Mouse (Mus musculus) heart, embryonic 15.5 days (tissue): ENCODE measurements around the gene Ces2a. TPM values are rescaled to one million over a fixed set of nuclear protein-coding genes. Genes with fewer than 3 reads are reported as not detected.

Experiments used
- ATAC-seq: fragments of 200-750 bp; cut with Nextera tagmentation; replicated peaks from 2 replicates; pipeline ENCODE4 v1.8.0; 2017; ENCODE audit warnings: low read depth, moderate TSS enrichment; ENCODE audit not compliant: insufficient number of reproducible peaks, insufficient read depth, low FRiP score
- H3K27ac ChIP-seq: fragments of 300-500 bp; sonication (generic); 2 replicates; pipeline ENCODE4 v1.5.1; 2015; ENCODE audit warnings: mild to moderate bottlenecking, inconsistent platforms
- H3K27me3 ChIP-seq: fragments of 300-500 bp; sonication (generic); 2 replicates; pipeline ENCODE4 v1.6.1; 2015; ENCODE audit warnings: inconsistent platforms
- H3K36me3 ChIP-seq: fragments of 300-500 bp; sonication (generic); 2 replicates; pipeline ENCODE4 v1.6.1; 2015; ENCODE audit warnings: mild to moderate bottlenecking, inconsistent platforms
- H3K4me1 ChIP-seq: fragments of 300-500 bp; sonication (generic); replicated peaks from 2 replicates; pipeline ENCODE4 v1.6.1; 2015; ENCODE audit warnings: inconsistent platforms
- H3K4me2 ChIP-seq: fragments of 300-500 bp; sonication (generic); 2 replicates; pipeline ENCODE4 v1.6.1; 2015; ENCODE audit warnings: inconsistent platforms, mild to moderate bottlenecking, moderate library complexity
- H3K4me3 ChIP-seq: fragments of 300-500 bp; sonication (generic); 2 replicates; pipeline ENCODE4 v1.5.1; 2015; ENCODE audit warnings: mild to moderate bottlenecking, inconsistent platforms
- H3K9ac ChIP-seq: fragments of 300-500 bp; sonication (generic); 2 replicates; pipeline ENCODE4 v1.6.1; 2015; ENCODE audit warnings: mild to moderate bottlenecking, inconsistent platforms
- H3K9me3 ChIP-seq: fragments of 300-500 bp; sonication (generic); replicated peaks from 2 replicates; pipeline ENCODE4 v1.6.1; 2016; ENCODE audit warnings: inconsistent platforms
- WGBS: fragments of 180-500 bp; shearing (Covaris S2); methylation state at CpG from one replicate; pipeline ENCODE4 v1.1.7; 2015; ENCODE audit warnings: mixed read lengths; 5-methylcytosine and 5-hydroxymethylcytosine counted together
- microRNA-seq: library from miRNA; unstranded; fragments of <30 nt; microRNA quantifications from one replicate; pipeline ENCODE4, GENCODE M21; 2016
- polyA plus RNA-seq: library from polyadenylated mRNA; unstranded; fragments of >200 nt; fragmentation: Nextera tagmentation; extraction: Ambion mirVana; gene quantifications from 2 replicates; pipeline ENCODE4 v1.2.1, GENCODE M21; 2015

Ces2a gene
- polyA plus RNA-seq, 1 experiment from 2014 or later, result not detected

GRCm38 (mm10) chr8:104761126-104761525 lies 27.3 kb downstream of the Ces2a start:
- Histone ChIP-seq H3K4me1 (no peaks in the 10 kb centered on the region), H3K36me3 (no peaks in the 10 kb centered on the region), H3K4me2 (no peak overlapping the region), H3K27me3 (no peaks in the 10 kb centered on the region), H3K9ac (no peak overlapping the region), H3K4me3 (no peak overlapping the region), H3K9me3 (no peaks in the 10 kb centered on the region), H3K27ac (no peak overlapping the region)
- ATAC-seq, result no peak
- 79% methylated on average over 4 of the region's 4 CpGs for WGBS

- 63% methylated on average over 4 of the region's 4 CpGs for WGBS
- H3K27ac ChIP-seq, result no peak overlapping the region
These were observed 32.7 kb downstream of the Ces2a start for GRCm38 (mm10) chr8:104766485-104766884.

GRCm38 (mm10) chr8:104770365-104770764 lies 36.6 kb downstream of the Ces2a start:
- H3K9me3 ChIP-seq, result no peaks in the 10 kb centered on the region
- H3K4me3 ChIP-seq, result no peak overlapping the region
- no peak for ATAC-seq
- H3K4me1 ChIP-seq, result no peaks in the 10 kb centered on the region
- no peak overlapping the region for H3K9ac ChIP-seq
- H3K4me2 ChIP-seq, result no peak overlapping the region
- H3K27me3 ChIP-seq, result no peaks in the 10 kb centered on the region
- 85% methylated on average over 3 of the region's 3 CpGs for WGBS
- H3K36me3 ChIP-seq, result no peaks in the 10 kb centered on the region
- H3K27ac ChIP-seq, result no peak overlapping the region

More at GRCm38 (mm10) chr8:104766485-104766884, 32.7 kb downstream of the Ces2a start:
- ATAC-seq, result no peak
- H3K9ac ChIP-seq, result no peak overlapping the region
- H3K36me3 ChIP-seq, result no peaks in the 10 kb centered on the region
- H3K4me3 ChIP-seq, result no peak overlapping the region
- no peaks in the 10 kb centered on the region for H3K9me3 ChIP-seq
- no peak overlapping the region for H3K4me2 ChIP-seq
- H3K27me3 ChIP-seq, result no peaks in the 10 kb centered on the region
- no peaks in the 10 kb centered on the region for H3K4me1 ChIP-seq

- no peak overlapping the region for H3K4me3 ChIP-seq
- H3K4me1 ChIP-seq, result no peaks in the 10 kb centered on the region
- no peak overlapping the region for H3K9ac ChIP-seq
- H3K9me3 ChIP-seq, result no peaks in the 10 kb centered on the region
- ATAC-seq, result no peak
- no peak overlapping the region for H3K4me2 ChIP-seq
- no peak overlapping the region for H3K27ac ChIP-seq
- no peaks in the 10 kb centered on the region for H3K36me3 ChIP-seq
- 71% methylated on average over 1 of the region's 1 CpGs for WGBS
- H3K27me3 ChIP-seq, result no peaks in the 10 kb centered on the region
These were observed 53.2 kb downstream of the Ces2a start for GRCm38 (mm10) chr8:104787049-104787448.

GRCm38 (mm10) chr8:104788929-104789328 lies 55.1 kb downstream of the Ces2a start:
- WGBS, result 68% methylated on average over 2 of the region's 2 CpGs
- H3K27me3 ChIP-seq, result no peaks in the 10 kb centered on the region
- H3K4me2 ChIP-seq, result no peak overlapping the region
- no peak overlapping the region for H3K27ac ChIP-seq
- H3K9ac ChIP-seq, result no peak overlapping the region
- ATAC-seq, result no peak
- H3K9me3 ChIP-seq, result no peaks in the 10 kb centered on the region
- H3K4me3 ChIP-seq, result no peak overlapping the region
- H3K36me3 ChIP-seq, result no peaks in the 10 kb centered on the region
- H3K4me1 ChIP-seq, result no peaks in the 10 kb centered on the region

- Histone ChIP-seq H3K4me1 (no peaks in the 10 kb centered on the region), H3K9me3 (no peaks in the 10 kb centered on the region), H3K9ac (no peak overlapping the region), H3K4me3 (no peak overlapping the region), H3K27ac (no peak overlapping the region), H3K36me3 (no peaks in the 10 kb centered on the region), H3K27me3 (no peaks in the 10 kb centered on the region), H3K4me2 (no peak overlapping the region)
- no peak for ATAC-seq
- WGBS, result 53% methylated on average over 3 of the region's 3 CpGs
These were observed 56.3 kb downstream of the Ces2a start for GRCm38 (mm10) chr8:104789886-104790680.

Small RNA genes lying within 50 kb of the gene (microRNA-seq; reads per million reads assigned to microRNA genes)
- not detected for gene Gm44328

Other genes starting within 250 kb of the Ces2a start
- 0.09 and 0.32 TPM in 2 replicates for gene Terb1, start 224.1 kb upstream of the Ces2a start, polyA plus RNA-seq
- gene Nae1, start 199.4 kb upstream of the Ces2a start, polyA plus RNA-seq, result 63.4 and 64.4 TPM in 2 replicates
- 2.4 and 2.8 TPM in 2 replicates for gene Car7, start 199.3 kb upstream of the Ces2a start, polyA plus RNA-seq
- 5.8 and 7.3 TPM in 2 replicates for gene Pdp2, start 142.6 kb upstream of the Ces2a start, polyA plus RNA-seq
- 17.7 and 20.2 TPM in 2 replicates for gene Cdh16, start 109.6 kb upstream of the Ces2a start, polyA plus RNA-seq
- gene Rrad, start 102.7 kb upstream of the Ces2a start, polyA plus RNA-seq, result 272 and 277 TPM in 2 replicates
- gene Ciao2b, start 92.0 kb upstream of the Ces2a start, polyA plus RNA-seq, result 158 and 190 TPM in 2 replicates
- 0.06 and 0.11 TPM in 2 replicates for gene Ces2b, start 97.6 kb downstream of the Ces2a start, polyA plus RNA-seq
- gene Ces2c, start 113.1 kb downstream of the Ces2a start, polyA plus RNA-seq, result not detected in 2 replicates
- 0.08 and 0.18 TPM in 2 replicates for gene Ces2e, start 192.3 kb downstream of the Ces2a start, polyA plus RNA-seq
- not detected in 2 replicates for gene Ces2f, start 213.4 kb downstream of the Ces2a start, polyA plus RNA-seq
- gene Ces2g, start 227.7 kb downstream of the Ces2a start, polyA plus RNA-seq, result 3.3 and 4.5 TPM in 2 replicates